Mouse (Mus musculus) embryonic fibroblast, embryonic 13.5 days (primary cell): ENCODE results near the gene Rpl12. TPM values are rescaled to one million over a fixed set of nuclear protein-coding genes. Genes with fewer than 3 reads are reported as not detected.

Experiments
- H3K27ac ChIP-seq: 2 replicates; pipeline ENCODE4 v1.5.1; 2012; ENCODE audit warnings: low read length, control low read depth, inconsistent platforms; ENCODE audit not compliant: insufficient read depth
- H3K4me1 ChIP-seq: 2 replicates; pipeline ENCODE4 v1.6.1; 2011; ENCODE audit warnings: low read length; ENCODE audit not compliant: control insufficient read depth, insufficient read depth
- H3K4me3 ChIP-seq: 2 replicates; pipeline ENCODE4 v1.5.1; 2011; ENCODE audit warnings: mild to moderate bottlenecking, control low read depth, low read length; ENCODE audit not compliant: insufficient read depth
- CTCF ChIP-seq: IDR thresholded peaks from 2 replicates; pipeline ENCODE4 v1.5.1; 2011; ENCODE audit warnings: mild to moderate bottlenecking, control low read depth, low read length, moderate library complexity, borderline replicate concordance; ENCODE audit not compliant: insufficient read depth
- POLR2A ChIP-seq: IDR thresholded peaks from 2 replicates; pipeline ENCODE4 v1.6.1; 2011; ENCODE audit warnings: low read depth, mild to moderate bottlenecking, control low read depth, low read length, moderate library complexity
- polyA plus RNA-seq: library from polyadenylated mRNA; stranded (reverse); fragments of >200 nt; gene quantifications from 2 replicates; pipeline ENCODE4 v1.2.4, GENCODE M21; 2011; ENCODE audit warnings: low read depth; ENCODE audit not compliant: missing spikeins, insufficient read length

Rpl12 gene
- polyA plus RNA-seq, 1 experiment: 64.0 TPM

- H3K4me1 ChIP-seq: no peaks in the 10 kb centered on the region
- H3K27ac ChIP-seq: no peak overlapping the region
- no peak for TF ChIP-seq CTCF
- TF ChIP-seq POLR2A: no peak
- no peak overlapping the region for H3K4me3 ChIP-seq
Measured at GRCm38 (mm10) chr2:32938741-32939140, 22.6 kb upstream of the Rpl12 start.

- H3K4me1 ChIP-seq: no peaks in the 10 kb centered on the region
- no peak for TF ChIP-seq POLR2A
- no peak for TF ChIP-seq CTCF
- H3K4me3 ChIP-seq: no peak overlapping the region
- no peak overlapping the region for H3K27ac ChIP-seq
Measured at GRCm38 (mm10) chr2:32939418-32939817, 21.9 kb upstream of the Rpl12 start.

GRCm38 (mm10) chr2:32940483-32940882 lies 20.9 kb upstream of the Rpl12 start:
- TF ChIP-seq POLR2A: no peak
- no peak for TF ChIP-seq CTCF
- H3K4me3 ChIP-seq: no peak overlapping the region
- no peaks in the 10 kb centered on the region for H3K4me1 ChIP-seq

GRCm38 (mm10) chr2:32947454-32947853 lies 13.9 kb upstream of the Rpl12 start:
- no peak overlapping the region for H3K27ac ChIP-seq
- no peak overlapping the region for H3K4me3 ChIP-seq
- H3K4me1 ChIP-seq: no peaks in the 10 kb centered on the region
- TF ChIP-seq POLR2A (no peak), CTCF (no peak)

More at GRCm38 (mm10) chr2:32940483-32940882, 20.9 kb upstream of the Rpl12 start:
- H3K27ac ChIP-seq: no peak overlapping the region

GRCm38 (mm10) chr2:32954581-32954980 lies 6.8 kb upstream of the Rpl12 start:
- no peak overlapping the region for H3K27ac ChIP-seq
- no peak overlapping the region for H3K4me3 ChIP-seq
- H3K4me1 ChIP-seq: no peaks in the 10 kb centered on the region
- no peak for TF ChIP-seq POLR2A
- TF ChIP-seq CTCF: no peak

GRCm38 (mm10) chr2:32957344-32957743 lies 4.0 kb upstream of the Rpl12 start:
- TF ChIP-seq POLR2A: no peak
- Histone ChIP-seq H3K27ac (no peak overlapping the region), H3K4me3 (no peak overlapping the region), H3K4me1 (no peaks in the 10 kb centered on the region)

GRCm38 (mm10) chr2:32960273-32960672 lies 1.1 kb upstream of the Rpl12 start:
- TF ChIP-seq POLR2A (no peak), CTCF (no peak)
- Histone ChIP-seq H3K4me1 (peaks cover 5% of the 10 kb centered on the region; the same call in 1 of the 2 replicates), H3K27ac (no peak overlapping the region), H3K4me3 (peak overlapping the region; percentile 76)

GRCm38 (mm10) chr2:32962062-32962874 lies 909 bp downstream of the Rpl12 start:
- Histone ChIP-seq H3K4me1 (peaks cover 9% of the 10 kb centered on the region; the same call in 1 of the 2 replicates), H3K4me3 (peak overlapping the region; percentile 76), H3K27ac (peak overlapping the region; percentile 72)
- TF ChIP-seq POLR2A (peak; percentile 4; the same call in 1 of the 2 replicates), CTCF (no peak)

GRCm38 (mm10) chr2:32962875-32963220 lies 1.5 kb downstream of the Rpl12 start:
- Histone ChIP-seq H3K27ac (peak overlapping the region; percentile 72), H3K4me3 (peak overlapping the region; percentile 76), H3K4me1 (peaks cover 9% of the 10 kb centered on the region; the same call in 1 of the 2 replicates)
- TF ChIP-seq CTCF (no peak), POLR2A (0 out of 2 replicates have a peak, but pooled peaks have one; percentile 6)

- Histone ChIP-seq H3K27ac (peak overlapping the region; percentile 72; the same call in 1 of the 2 replicates), H3K4me1 (peaks cover 9% of the 10 kb centered on the region; the same call in 1 of the 2 replicates), H3K4me3 (peak overlapping the region; percentile 76)
- TF ChIP-seq POLR2A: 0 out of 2 replicates have a peak, but pooled peaks have one; percentile 37
- no peak for TF ChIP-seq CTCF
Measured at GRCm38 (mm10) chr2:32963544-32963943, 2.2 kb downstream of the Rpl12 start.

GRCm38 (mm10) chr2:32963981-32964380 lies 2.6 kb downstream of the Rpl12 start:
- H3K4me3 ChIP-seq: peak overlapping the region; percentile 76
- H3K27ac ChIP-seq: no peak overlapping the region; the same call in 1 of the 2 replicates
- peaks cover 9% of the 10 kb centered on the region; the same call in 1 of the 2 replicates for H3K4me1 ChIP-seq
- TF ChIP-seq POLR2A: no peak; the same call in 1 of the 2 replicates
- TF ChIP-seq CTCF: no peak
